Mouse (Mus musculus) urinary bladder, postnatal 4 days (tissue): ENCODE data around the gene Ing4.
A peak's percentile ranks its signal among the peaks of the same experiment; 100 is the strongest.
"Not testable (repeated sequence)": the region's sequence is repeated elsewhere in the genome, so short reads cannot be mapped to it uniquely, and the experiment has no call there.

ENCODE experiments used
- DNase-seq, 2 experiments: peaks; one replicate each; pipeline ENCODE4 v3.0.0; 2021 to 2022; ENCODE audit warnings: low spot score in 2 of 2

Ing4 gene

GRCm38 (mm10) chr6:125041047-125041446, 1.5 kb downstream of the Ing4 start:
- DNase-seq = no peak

DNA sequence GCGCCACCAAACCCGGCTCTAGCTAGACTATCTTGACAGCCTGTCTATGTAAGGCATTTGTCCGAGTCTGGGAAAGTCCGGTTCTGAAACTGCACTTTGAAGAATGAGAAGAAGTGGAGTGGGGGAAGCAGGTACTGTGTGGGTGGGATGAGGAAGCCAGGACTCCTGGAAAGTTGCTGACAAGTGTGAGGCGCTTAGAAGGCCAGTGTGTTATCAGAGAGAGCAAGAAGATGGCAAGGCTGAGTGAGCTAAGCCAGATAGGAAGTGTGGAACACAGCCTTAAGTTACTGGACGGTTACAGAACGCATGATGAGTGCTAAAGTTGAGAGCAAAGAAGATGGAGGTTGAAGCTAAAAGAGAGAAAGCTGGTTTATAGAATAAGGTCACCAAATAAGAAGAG, 2.5 kb downstream of the Ing4 start:
- DNase-seq = no peak

DNA sequence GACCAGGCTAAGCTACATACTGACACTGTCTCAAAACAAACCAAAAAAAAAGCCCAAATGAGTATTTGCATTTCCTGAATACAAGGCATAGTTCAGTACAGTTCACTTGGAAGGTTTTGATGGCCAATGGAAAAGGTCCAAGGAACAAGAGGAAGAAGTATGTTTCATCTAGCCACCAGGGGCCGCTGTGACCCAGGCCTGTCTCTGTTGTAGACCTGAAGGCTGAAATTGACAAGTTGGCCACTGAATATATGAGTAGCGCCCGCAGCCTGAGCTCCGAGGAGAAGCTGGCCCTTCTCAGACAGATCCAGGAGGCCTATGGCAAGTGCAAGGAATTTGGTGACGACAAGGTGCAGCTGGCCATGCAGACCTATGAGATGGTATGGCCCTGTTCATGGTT, 7.1 kb downstream of the Ing4 start:
- DNase-seq = peak; percentile 67 to 82

- no peak for DNase-seq
Observed at GRCm38 (mm10) chr6:125049678-125050077, 10.1 kb downstream of the Ing4 start, which contains the start of gene Acrbp. TSS of gene Acrbp (plus strand) at chr6:125049689.

DNA sequence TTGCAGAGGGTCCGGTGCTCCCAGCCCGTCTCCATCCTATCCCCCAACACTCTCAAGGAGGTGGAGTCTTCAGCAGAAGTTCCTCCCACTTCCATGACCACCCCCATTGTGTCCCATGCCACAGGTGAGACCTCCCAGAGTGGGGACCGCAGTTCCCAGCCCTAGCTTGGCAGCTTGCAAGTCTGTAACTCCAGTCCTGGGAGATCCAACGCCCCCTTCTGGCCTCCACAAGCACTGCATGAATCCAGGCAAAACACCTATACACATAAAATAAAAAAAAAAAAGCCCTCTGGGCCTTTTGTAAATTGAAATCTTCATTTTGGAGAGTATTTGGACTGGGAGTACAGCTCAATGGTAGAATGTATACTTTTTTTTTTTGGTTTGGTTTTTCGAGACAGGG, 11.7 kb downstream of the Ing4 start:
- DNase-seq = no peak

DNA sequence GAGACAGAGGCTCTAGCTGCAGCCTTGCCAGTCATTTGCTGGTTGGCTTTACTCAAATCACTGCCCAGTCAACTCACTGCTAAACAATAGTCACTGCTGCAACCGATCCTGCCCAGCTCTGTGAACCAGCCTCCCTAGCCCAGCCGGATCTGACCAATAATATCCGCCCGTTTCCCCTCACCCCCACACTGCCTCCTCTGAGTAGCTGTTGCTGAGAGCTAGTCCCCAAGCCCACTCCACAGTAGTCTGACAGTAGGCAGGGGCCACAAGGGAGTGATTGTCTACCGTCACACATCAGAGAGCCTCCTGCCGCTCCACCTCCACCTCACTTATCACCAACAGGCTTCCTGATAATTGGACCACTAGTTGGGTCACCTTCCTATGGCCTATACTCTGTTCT, 21.9 kb downstream of the Ing4 start:
- no peak for DNase-seq

DNA sequence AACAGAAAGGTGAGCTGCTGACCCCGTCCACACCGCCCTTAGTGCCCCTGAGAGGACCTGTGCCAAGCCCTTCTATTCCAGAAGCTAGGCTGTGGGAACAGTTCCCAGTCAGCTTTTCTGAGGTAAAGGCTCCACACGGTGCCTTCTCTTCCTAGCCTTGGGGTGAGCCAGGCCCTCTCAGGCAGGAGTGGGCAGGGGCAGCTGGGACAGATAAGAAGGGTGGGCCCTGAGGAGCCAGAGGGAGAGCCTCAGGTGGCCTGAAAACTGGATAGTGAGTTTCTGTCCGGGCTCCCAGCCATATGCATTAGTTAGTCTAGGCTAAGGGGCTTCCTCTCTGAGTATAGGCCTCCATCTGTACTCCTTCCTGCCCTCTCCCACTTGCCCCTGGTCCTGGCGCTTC, 23.0 kb downstream of the Ing4 start:
- no peak for DNase-seq

GRCm38 (mm10) chr6:125063906-125064305, 24.3 kb downstream of the Ing4 start:
- no peak for DNase-seq

DNA sequence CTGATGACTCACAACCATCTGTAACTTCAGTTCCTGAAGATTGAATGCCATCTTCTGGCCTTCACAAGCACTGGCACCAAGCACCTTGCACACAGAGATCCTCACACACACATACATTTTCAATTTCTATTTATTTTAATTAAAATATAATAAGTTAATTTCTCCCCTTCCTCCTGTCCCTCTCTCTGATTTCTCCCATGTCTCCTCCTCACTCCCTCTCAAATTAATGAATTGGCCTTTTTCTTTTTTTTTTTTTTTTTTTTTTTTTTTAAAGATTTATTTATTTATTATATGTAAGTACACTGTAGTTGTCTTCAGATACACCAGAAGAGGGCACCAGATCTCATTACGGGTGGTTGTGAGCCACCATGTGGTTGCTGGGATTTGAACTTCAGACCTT, 25.7 kb downstream of the Ing4 start:
- not testable (repeated sequence) for DNase-seq

- DNase-seq = no peak
Observed at GRCm38 (mm10) chr6:125067571-125067995, 28.0 kb downstream of the Ing4 start, which contains the start of gene Lpar5. TSS of gene Lpar5 (plus strand) at chr6:125067920.

DNA sequence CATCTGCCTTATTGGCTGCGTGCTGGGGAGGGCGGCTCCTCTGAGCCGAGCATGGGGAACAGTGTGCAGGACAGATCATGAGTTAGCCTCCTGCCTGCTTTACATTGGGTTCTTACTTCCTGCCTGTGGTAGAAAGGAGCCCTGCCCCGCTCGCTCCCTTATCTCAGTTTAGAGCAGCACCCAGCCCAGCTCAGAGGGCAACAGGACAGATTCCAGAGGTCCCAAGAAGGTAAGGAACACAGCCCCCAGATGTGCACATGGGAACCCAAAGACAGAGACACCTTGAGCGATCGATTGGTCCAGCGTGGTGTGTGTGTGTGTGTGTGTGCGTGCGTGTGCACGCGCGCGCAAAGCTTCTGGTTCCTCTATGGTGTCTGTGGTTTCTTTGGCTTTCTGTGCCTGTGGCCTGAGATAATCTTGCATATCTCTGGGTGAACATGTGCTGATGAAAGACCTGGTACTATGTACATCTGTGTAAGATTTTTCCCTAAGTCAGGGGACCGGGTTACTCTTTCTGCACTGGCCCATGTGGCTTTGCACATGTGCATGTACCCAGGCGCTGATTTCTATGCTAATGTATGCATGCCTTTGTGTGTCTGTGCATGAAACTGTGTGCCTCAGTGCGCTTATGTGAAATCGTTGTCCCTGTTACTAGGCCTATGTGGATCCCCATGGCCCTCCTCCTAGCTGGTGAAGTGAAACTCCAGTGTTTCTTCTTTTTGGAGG, 31.8 kb downstream of the Ing4 start:
- DNase-seq = no peak

DNA sequence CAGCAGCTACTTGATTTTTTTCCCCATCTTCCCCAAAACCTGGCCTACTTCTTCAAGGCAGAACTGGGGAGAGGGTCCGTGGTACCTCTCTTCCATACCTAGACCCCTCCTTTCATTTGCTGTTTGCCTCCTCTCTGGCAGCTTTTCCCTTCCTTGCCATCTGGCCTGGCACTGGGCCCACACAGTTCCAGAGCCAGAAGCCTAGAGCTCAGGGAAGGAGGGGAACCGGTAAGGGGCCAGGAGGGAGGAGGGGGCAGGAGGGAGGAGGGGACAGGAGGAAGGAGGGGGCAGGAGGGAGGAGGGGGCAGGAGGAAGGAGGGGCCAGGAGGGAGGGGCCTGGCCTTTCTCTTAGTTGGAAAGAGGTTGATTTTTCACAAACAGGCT, 32.3 kb downstream of the Ing4 start:
- no peak for DNase-seq

DNA sequence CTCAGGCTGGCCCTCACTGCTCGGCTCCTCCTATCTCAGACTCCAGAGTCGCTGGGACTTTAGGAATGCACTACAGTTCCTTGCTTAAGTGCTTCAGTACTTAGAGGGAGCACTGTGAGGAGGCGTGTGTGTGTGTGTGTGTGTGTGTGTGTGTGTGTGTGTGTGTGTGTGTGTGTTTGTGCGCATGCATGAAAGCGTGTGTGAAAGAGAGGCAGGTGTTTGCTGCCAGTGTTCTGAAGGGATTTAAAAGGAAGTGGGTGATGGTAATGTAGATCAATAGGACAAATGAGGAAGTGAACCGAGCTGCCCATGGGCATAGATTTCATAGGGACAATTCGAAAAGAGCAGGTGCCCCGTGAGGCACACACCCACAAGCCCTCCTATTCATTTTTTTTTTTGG, 34.3 kb downstream of the Ing4 start:
- no peak for DNase-seq

DNA sequence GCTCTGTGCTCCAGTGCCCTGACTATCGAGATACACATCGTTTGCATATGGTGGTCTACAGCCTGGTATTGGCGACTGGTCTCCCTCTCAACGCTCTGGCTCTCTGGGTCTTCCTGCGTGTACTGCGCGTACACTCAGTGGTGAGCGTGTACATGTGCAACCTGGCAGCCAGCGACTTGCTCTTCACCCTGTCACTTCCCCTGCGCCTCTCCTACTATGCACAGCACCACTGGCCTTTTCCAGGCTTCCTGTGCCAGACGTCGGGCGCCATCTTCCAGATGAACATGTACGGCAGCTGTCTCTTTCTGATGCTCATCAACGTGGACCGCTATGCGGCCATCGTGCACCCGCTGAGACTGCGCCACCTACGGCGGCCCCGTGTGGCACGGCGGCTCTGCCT, 41.8 kb downstream of the Ing4 start:
- DNase-seq = no peak

DNA sequence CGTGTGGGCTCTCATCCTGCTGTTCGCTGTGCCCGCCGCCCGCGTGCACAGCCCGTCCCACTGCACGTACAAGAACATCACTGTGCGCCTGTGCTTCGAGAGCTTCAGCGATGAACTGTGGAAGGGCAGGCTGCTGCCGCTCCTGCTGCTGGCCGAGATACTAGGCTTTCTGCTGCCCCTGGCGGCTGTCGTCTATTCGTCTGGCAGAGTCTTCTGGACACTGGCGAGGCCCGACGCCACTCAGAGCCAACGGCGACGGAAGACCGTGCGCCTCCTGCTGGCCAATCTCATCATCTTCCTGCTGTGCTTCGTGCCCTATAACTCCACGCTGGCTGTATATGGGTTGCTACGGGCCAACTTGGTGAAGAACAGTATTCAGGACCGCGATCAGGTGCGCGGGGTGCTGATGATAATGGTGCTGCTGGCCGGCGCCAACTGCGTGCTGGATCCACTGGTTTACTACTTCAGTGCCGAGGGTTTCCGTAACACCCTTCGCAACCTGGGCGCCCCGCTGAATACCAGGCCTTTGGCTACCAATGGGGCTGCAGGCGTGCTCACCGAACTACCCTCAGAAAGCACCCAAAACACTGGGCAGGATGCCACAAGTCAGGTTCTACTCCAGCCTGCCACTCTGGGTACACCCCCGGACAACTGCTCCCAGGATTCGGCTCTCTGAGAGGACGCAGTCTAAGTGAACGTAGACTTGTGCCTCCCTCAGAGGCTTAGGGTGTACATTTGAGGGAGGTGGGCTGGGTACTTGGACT, 42.4 kb downstream of the Ing4 start:
- peak; percentile 87 to 92 for DNase-seq

- DNase-seq = no peak
Observed at GRCm38 (mm10) chr6:125082801-125083386, 43.3 kb downstream of the Ing4 start.

DNA sequence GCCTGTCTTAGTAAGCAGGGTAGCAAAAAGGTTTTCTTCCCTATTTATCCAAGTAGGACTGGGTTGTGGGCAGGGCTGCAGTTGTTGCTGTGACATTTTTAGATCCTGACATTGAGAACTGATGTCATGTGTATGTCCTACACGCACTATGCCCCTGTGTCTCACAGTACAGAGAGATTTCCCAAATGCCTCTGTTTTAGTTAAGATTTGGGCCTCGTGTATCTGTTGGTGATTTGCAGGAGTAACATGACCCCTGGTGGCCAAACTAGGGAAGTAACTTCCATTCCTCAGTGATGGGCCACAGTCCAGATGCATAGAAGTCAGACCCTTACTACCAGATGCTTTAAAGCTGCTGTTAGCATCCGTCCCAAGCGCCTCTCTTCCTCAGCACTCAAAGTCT, 44.9 kb downstream of the Ing4 start:
- DNase-seq = no peak

GRCm38 (mm10) chr6:125087937-125088336, 48.4 kb downstream of the Ing4 start:
- DNase-seq = no peak

GRCm38 (mm10) chr6:125088561-125089321, 49.2 kb downstream of the Ing4 start:
- DNase-seq = peak; percentile 74 to 81

- peak; percentile 78 to 89 for DNase-seq
Observed at GRCm38 (mm10) chr6:125089521-125090321, 50.2 kb downstream of the Ing4 start.
